Mouse (Mus musculus) kidney, postnatal 0 days (tissue): ENCODE data around the gene Mrps18b. TPM values are rescaled to one million over a fixed set of nuclear protein-coding genes. Genes with fewer than 3 reads are reported as not detected.
A peak's percentile ranks its signal among the peaks of the same experiment; 100 is the strongest.

Source experiments
- ATAC-seq: fragments of 200-750 bp; cut with Nextera tagmentation; replicated peaks from 2 replicates; pipeline ENCODE4 v1.8.0; 2017; ENCODE audit warnings: low read depth, moderate number of reproducible peaks, moderate TSS enrichment, moderate library complexity; ENCODE audit not compliant: low FRiP score
- DNase-seq: peaks from one replicate; pipeline ENCODE4 v3.0.0-alpha.2; 2016; ENCODE audit warnings: low spot score
- H3K27ac ChIP-seq: fragments of 300-500 bp; sonication (generic); 2 replicates; pipeline ENCODE4 v1.5.1; 2014; ENCODE audit warnings: mild to moderate bottlenecking
- H3K27me3 ChIP-seq: fragments of 300-500 bp; sonication (generic); 2 replicates; pipeline ENCODE4 v1.6.1; 2014; ENCODE audit warnings: low read length, mixed read lengths; ENCODE audit not compliant: insufficient read depth
- H3K36me3 ChIP-seq: fragments of 300-500 bp; sonication (generic); 2 replicates; pipeline ENCODE4 v1.6.1; 2014; ENCODE audit warnings: low read length, mixed read lengths; ENCODE audit not compliant: insufficient read depth
- H3K4me1 ChIP-seq: fragments of 300-500 bp; sonication (generic); replicated peaks from 2 replicates; pipeline ENCODE4 v1.6.1; 2014; ENCODE audit warnings: antibody characterized with exemption, low read length, mixed read lengths; ENCODE audit not compliant: insufficient read depth
- H3K4me2 ChIP-seq: fragments of 300-500 bp; sonication (generic); 2 replicates; pipeline ENCODE4 v1.6.1; 2014; ENCODE audit warnings: mild to moderate bottlenecking, low read length, moderate library complexity, mixed read lengths
- H3K4me3 ChIP-seq: fragments of 300-500 bp; sonication (generic); replicated peaks from 2 replicates; pipeline ENCODE4 v1.5.1; 2014; ENCODE audit warnings: low read depth, low read length
- H3K9ac ChIP-seq: fragments of 300-500 bp; sonication (generic); 2 replicates; pipeline ENCODE4 v1.6.1; 2014; ENCODE audit warnings: low read depth, low read length
- H3K9me3 ChIP-seq: fragments of 300-500 bp; sonication (generic); replicated peaks from 2 replicates; pipeline ENCODE4 v1.6.1; 2016; ENCODE audit warnings: low read length, inconsistent platforms, mixed read lengths
- CTCF ChIP-seq: IDR thresholded peaks from 2 replicates; pipeline ENCODE4 v1.5.1; 2016; ENCODE audit warnings: antibody characterized with exemption, low read depth, mild to moderate bottlenecking, moderate library complexity
- WGBS: fragments of 180-500 bp; shearing (Covaris S2); extraction: QIAGEN DNeasy Blood & Tissue Kit; methylation state at CpG from one replicate; pipeline ENCODE4 v1.1.7; 2014; 5-methylcytosine and 5-hydroxymethylcytosine counted together
- polyA plus RNA-seq: library from polyadenylated mRNA; unstranded; fragments of >200 nt; fragmentation: Nextera tagmentation; extraction: Ambion mirVana; gene quantifications from 2 replicates; pipeline ENCODE4 v1.2.1, GENCODE M21; 2015

The Mrps18b gene
- polyA plus RNA-seq, 1 experiment from 2014 or later: 94.7 TPM

DNA sequence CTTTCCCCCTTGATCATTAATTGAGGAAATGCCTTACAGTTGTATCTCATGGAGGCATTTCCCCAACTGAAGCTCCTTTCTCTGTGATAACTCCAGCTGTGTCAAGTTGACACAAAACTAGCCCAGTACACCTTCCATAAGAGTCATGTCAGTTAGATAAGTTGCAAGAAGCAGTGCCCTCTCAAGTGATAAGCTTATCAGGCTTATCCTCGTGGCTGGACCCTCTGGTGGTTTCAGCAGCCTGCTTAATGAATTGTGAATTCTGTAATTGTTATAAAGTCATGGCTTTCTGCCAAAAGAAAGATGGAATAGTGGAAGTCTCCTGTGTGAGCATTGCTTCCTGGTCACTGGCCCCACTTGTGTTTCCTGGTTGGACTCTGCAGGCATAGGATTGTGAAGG lies 11.3 kb upstream of the Mrps18b start:
- H3K4me2 ChIP-seq: no peak overlapping the region
- H3K9me3 ChIP-seq: no peaks in the 10 kb centered on the region
- peaks cover 70% of the 10 kb centered on the region for H3K36me3 ChIP-seq
- H3K4me3 ChIP-seq: no peak overlapping the region
- 68% methylated on average over 1 of the region's 1 CpGs for WGBS
- no peak for ATAC-seq
- no peaks in the 10 kb centered on the region for H3K27me3 ChIP-seq
- no peak for TF ChIP-seq CTCF
- no peak for DNase-seq
- H3K9ac ChIP-seq: no peak overlapping the region
- H3K27ac ChIP-seq: no peak overlapping the region
- no peaks in the 10 kb centered on the region for H3K4me1 ChIP-seq

- H3K4me1 ChIP-seq: peaks cover 18% of the 10 kb centered on the region; the same call in 1 of the 2 replicates
- H3K27ac ChIP-seq: no peak overlapping the region
- 88% methylated on average over 4 of the region's 4 CpGs for WGBS
- H3K9ac ChIP-seq: no peak overlapping the region
- H3K4me3 ChIP-seq: no peak overlapping the region
- H3K36me3 ChIP-seq: peaks cover 44% of the 10 kb centered on the region
- DNase-seq (no peak), ATAC-seq (no peak)
- H3K9me3 ChIP-seq: no peaks in the 10 kb centered on the region
- TF ChIP-seq CTCF: no peak
- no peaks in the 10 kb centered on the region for H3K27me3 ChIP-seq
- no peak overlapping the region for H3K4me2 ChIP-seq
Measured at GRCm38 (mm10) chr17:35923281-35923680, 7.1 kb upstream of the Mrps18b start.

DNA sequence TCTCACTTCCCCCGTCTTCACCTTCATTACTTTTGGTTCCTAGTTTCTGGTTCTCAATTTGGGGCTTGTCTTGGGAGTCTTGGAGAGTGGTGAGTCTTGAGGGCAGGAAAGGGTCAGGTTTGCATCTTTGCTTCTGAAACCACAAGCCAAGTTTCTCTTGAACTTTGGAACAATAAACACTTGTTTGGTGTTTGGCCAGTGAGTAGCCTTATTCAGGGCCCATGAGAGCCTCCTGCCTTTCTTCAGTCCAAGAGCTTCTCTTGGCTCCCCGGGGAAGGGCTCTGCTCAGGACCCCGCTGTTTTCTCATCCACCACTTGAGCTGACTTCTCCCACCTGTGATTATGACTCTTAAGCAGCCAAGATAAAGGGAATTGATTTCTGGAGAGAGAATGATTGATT lies 6.4 kb upstream of the Mrps18b start:
- DNase-seq (no peak), ATAC-seq (no peak)
- H3K9me3 ChIP-seq: no peaks in the 10 kb centered on the region
- WGBS: 86% methylated on average over 3 of the region's 3 CpGs
- no peak overlapping the region for H3K27ac ChIP-seq
- H3K9ac ChIP-seq: no peak overlapping the region
- no peaks in the 10 kb centered on the region for H3K27me3 ChIP-seq
- no peak overlapping the region for H3K4me3 ChIP-seq
- no peak for TF ChIP-seq CTCF
- H3K4me2 ChIP-seq: no peak overlapping the region
- H3K4me1 ChIP-seq: peaks cover 18% of the 10 kb centered on the region; the same call in 1 of the 2 replicates
- H3K36me3 ChIP-seq: peaks cover 37% of the 10 kb centered on the region

DNA sequence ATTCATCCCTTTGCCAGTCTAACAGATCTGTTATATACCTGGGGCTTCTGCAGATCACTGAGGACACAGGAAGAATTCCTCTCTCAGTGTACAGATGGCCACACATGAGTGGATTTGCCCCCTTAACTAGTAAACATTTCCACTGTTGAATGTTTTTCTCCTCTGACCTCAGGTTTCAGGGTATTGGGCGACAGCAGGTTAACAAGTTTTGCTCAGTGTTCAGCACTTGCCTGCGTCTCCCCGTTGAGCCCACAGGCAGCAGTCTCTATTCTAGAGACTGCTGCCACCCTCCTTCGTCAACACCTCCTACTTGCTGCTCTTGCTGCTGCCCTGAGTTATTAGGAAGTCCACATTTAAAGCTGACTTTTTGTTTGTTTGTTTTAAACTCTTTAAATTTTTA lies 5.5 kb upstream of the Mrps18b start:
- Histone ChIP-seq H3K9ac (no peak overlapping the region), H3K4me2 (no peak overlapping the region), H3K4me1 (peaks cover 18% of the 10 kb centered on the region; the same call in 1 of the 2 replicates), H3K27ac (0 out of 2 replicates have a peak overlapping the region, but pooled peaks have one; percentile 0), H3K27me3 (no peaks in the 10 kb centered on the region), H3K36me3 (peaks cover 32% of the 10 kb centered on the region), H3K4me3 (no peak overlapping the region), H3K9me3 (no peaks in the 10 kb centered on the region)
- TF ChIP-seq CTCF: no peak
- ATAC-seq: no peak
- no peak for DNase-seq
- WGBS: 72% methylated on average over 4 of the region's 4 CpGs

DNA sequence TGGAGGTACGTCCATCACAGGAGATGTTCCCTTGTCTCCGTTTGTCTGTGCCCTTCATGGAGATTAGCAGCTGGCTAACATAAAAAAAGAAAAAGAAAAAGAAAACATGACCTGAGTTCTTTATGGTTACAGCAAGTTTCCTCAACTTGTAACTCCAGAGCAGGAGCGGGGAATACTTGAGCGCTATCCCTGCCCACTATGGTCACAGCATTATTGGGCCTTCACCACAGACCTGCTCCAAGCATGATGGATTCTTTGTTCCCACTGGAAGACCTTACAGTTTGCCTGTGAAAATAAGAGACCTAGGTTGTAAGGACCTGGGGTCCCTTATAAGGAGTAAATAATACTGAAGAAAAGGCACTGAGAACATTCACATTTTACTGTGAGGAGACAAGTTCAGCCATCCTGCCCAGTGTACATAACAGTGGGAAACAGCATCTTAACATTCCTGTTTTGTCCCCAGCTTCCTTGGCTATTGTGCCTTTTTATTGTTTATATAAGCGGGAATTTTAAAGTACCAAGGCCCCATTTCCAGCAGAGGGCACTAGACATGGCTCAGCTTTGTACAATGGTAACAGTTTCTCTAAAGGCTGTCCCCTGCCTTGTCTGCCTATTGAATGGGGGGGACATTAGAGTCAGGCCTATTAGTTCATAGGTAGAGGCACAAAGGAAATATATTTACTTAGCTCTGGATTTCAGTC lies 4.8 kb upstream of the Mrps18b start:
- Histone ChIP-seq H3K27me3 (no peaks in the 10 kb centered on the region), H3K4me2 (no peak overlapping the region), H3K4me3 (no peak overlapping the region), H3K9me3 (no peaks in the 10 kb centered on the region), H3K27ac (peak overlapping the region; percentile 33; the same call in 1 of the 2 replicates), H3K9ac (no peak overlapping the region), H3K4me1 (peaks cover 18% of the 10 kb centered on the region; the same call in 1 of the 2 replicates), H3K36me3 (peaks cover 25% of the 10 kb centered on the region)
- DNase-seq (peak; percentile 85), ATAC-seq (no peak)
- 66% methylated on average over 5 of the region's 5 CpGs for WGBS
- peak; percentile 79 for TF ChIP-seq CTCF

DNA sequence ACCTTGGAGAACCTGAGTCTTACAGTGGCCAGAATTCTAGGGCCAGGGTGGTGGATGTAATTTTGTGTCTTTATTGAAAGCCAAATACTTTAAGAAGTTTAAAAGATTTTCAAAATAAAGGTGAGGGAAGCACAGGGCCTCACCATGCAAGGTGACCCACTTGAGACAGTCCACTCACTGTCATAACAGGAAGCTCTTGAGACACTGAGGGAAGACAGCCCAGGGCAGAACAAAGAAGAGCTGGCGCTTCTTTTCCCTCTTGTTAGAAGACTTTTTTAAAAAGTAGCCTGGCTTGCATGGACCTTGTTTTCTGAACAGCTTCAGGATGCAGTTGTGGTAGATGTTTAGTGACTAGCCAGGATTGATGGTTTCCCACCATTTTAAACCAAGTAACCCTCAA lies 4.2 kb upstream of the Mrps18b start:
- Histone ChIP-seq H3K4me2 (no peak overlapping the region), H3K4me3 (no peak overlapping the region), H3K36me3 (peaks cover 23% of the 10 kb centered on the region), H3K27me3 (no peaks in the 10 kb centered on the region), H3K27ac (peak overlapping the region; percentile 98; the same call in 1 of the 2 replicates), H3K4me1 (peaks cover 20% of the 10 kb centered on the region; the same call in 1 of the 2 replicates), H3K9ac (no peak overlapping the region), H3K9me3 (no peaks in the 10 kb centered on the region)
- DNase-seq (no peak), ATAC-seq (no peak)
- WGBS: 89% methylated on average over 1 of the region's 1 CpGs
- TF ChIP-seq CTCF: no peak
